Mouse (Mus musculus): ENCODE data around the gene Vsig10l. TPM values are rescaled to one million over a fixed set of nuclear protein-coding genes. Genes with fewer than 3 reads are reported as not detected.

Gene Vsig10l
- polyA plus RNA-seq, 1 experiment = 10.9 TPM

- no peaks in the 10 kb centered on the region for H3K27me3 ChIP-seq (ENCODE audit: control insufficient read depth, insufficient read depth, low read length)
- no peak for TF ChIP-seq POLR2A (IDR thresholded peaks at IDR 0.05; ENCODE audit: control insufficient read depth, low read depth, low read length)
- TF ChIP-seq CTCF (IDR thresholded peaks at IDR 0.05; ENCODE audit: control insufficient read depth, insufficient read depth, insufficient replicate concordance, low read depth, low read length) = no peak
- no peaks in the 10 kb centered on the region for H3K4me1 ChIP-seq (ENCODE audit: control insufficient read depth, insufficient read depth, low read length)
- no peak overlapping the region for H3K4me3 ChIP-seq (ENCODE audit: control insufficient read depth, low read depth, low read length)
- H3K27ac ChIP-seq (ENCODE audit: control insufficient read depth, insufficient read depth, low read depth, low read length) = no peak overlapping the region
- no peaks in the 10 kb centered on the region for H3K36me3 ChIP-seq (ENCODE audit: control insufficient read depth, insufficient read depth, low read length)
Measured at GRCm38 (mm10) chr7:43434676-43435075, 28.3 kb upstream of the Vsig10l start.

- no peaks in the 10 kb centered on the region for H3K4me1 ChIP-seq (ENCODE audit: control insufficient read depth, insufficient read depth, low read length)
- TF ChIP-seq CTCF (IDR thresholded peaks at IDR 0.05; ENCODE audit: control insufficient read depth, insufficient read depth, insufficient replicate concordance, low read depth, low read length) = no peak
- TF ChIP-seq POLR2A (IDR thresholded peaks at IDR 0.05; ENCODE audit: control insufficient read depth, low read depth, low read length) = no peak
- no peaks in the 10 kb centered on the region for H3K36me3 ChIP-seq (ENCODE audit: control insufficient read depth, insufficient read depth, low read length)
- no peaks in the 10 kb centered on the region for H3K27me3 ChIP-seq (ENCODE audit: control insufficient read depth, insufficient read depth, low read length)
- H3K27ac ChIP-seq (ENCODE audit: control insufficient read depth, insufficient read depth, low read depth, low read length) = no peak within 1 kb of the TSS
- H3K4me3 ChIP-seq (ENCODE audit: control insufficient read depth, low read depth, low read length) = no peak within 1 kb of the TSS
Measured at GRCm38 (mm10) chr7:43436341-43437255, 26.4 kb upstream of the Vsig10l start, which contains the start of gene Nkg7. Nkg7 (plus strand) TSS chr7:43437073.

- Histone ChIP-seq H3K4me1 (ENCODE audit: control insufficient read depth, insufficient read depth, low read length) (peaks cover 15% of the 10 kb centered on the region), H3K36me3 (ENCODE audit: control insufficient read depth, insufficient read depth, low read length) (no peaks in the 10 kb centered on the region), H3K27me3 (ENCODE audit: control insufficient read depth, insufficient read depth, low read length) (no peaks in the 10 kb centered on the region), H3K4me3 (ENCODE audit: control insufficient read depth, low read depth, low read length) (no peak overlapping the region), H3K27ac (ENCODE audit: control insufficient read depth, insufficient read depth, low read depth, low read length) (no peak overlapping the region)
- TF ChIP-seq POLR2A (IDR thresholded peaks at IDR 0.05; ENCODE audit: control insufficient read depth, low read depth, low read length) = no peak
Measured at GRCm38 (mm10) chr7:43438611-43439010, 24.3 kb upstream of the Vsig10l start.

- H3K36me3 ChIP-seq (ENCODE audit: control insufficient read depth, insufficient read depth, low read length) = no peaks in the 10 kb centered on the region
- peaks cover 22% of the 10 kb centered on the region for H3K4me1 ChIP-seq (ENCODE audit: control insufficient read depth, insufficient read depth, low read length)
- H3K27ac ChIP-seq (ENCODE audit: control insufficient read depth, insufficient read depth, low read depth, low read length) = no peak within 1 kb of the TSS
- no peak for TF ChIP-seq CTCF (IDR thresholded peaks at IDR 0.05; ENCODE audit: control insufficient read depth, insufficient read depth, insufficient replicate concordance, low read depth, low read length)
- peak within 1 kb of the TSS; percentile 89 for H3K4me3 ChIP-seq (ENCODE audit: control insufficient read depth, low read depth, low read length)
- H3K27me3 ChIP-seq (ENCODE audit: control insufficient read depth, insufficient read depth, low read length) = no peaks in the 10 kb centered on the region
Measured at GRCm38 (mm10) chr7:43440482-43440881, 22.5 kb upstream of the Vsig10l start, which contains the start of gene Cldnd2. Cldnd2 (plus strand) TSS chr7:43440782.

GRCm38 (mm10) chr7:43441071-43441470 is 21.9 kb upstream of the Vsig10l start:
- H3K27me3 ChIP-seq (ENCODE audit: control insufficient read depth, insufficient read depth, low read length) = no peaks in the 10 kb centered on the region
- TF ChIP-seq POLR2A (IDR thresholded peaks at IDR 0.05; ENCODE audit: control insufficient read depth, low read depth, low read length) (no peak), CTCF (IDR thresholded peaks at IDR 0.05; ENCODE audit: control insufficient read depth, insufficient read depth, insufficient replicate concordance, low read depth, low read length) (no peak)

GRCm38 (mm10) chr7:43442684-43443083 is 20.3 kb upstream of the Vsig10l start:
- Histone ChIP-seq H3K4me1 (ENCODE audit: control insufficient read depth, insufficient read depth, low read length) (peaks cover 22% of the 10 kb centered on the region), H3K27ac (ENCODE audit: control insufficient read depth, insufficient read depth, low read depth, low read length) (peak overlapping the region; percentile 90; the same call in 1 of the 2 replicates)

More at GRCm38 (mm10) chr7:43441071-43441470, 21.9 kb upstream of the Vsig10l start:
- peak overlapping the region; percentile 89 for H3K4me3 ChIP-seq (ENCODE audit: control insufficient read depth, low read depth, low read length)
- no peak overlapping the region for H3K27ac ChIP-seq (ENCODE audit: control insufficient read depth, insufficient read depth, low read depth, low read length)
- H3K4me1 ChIP-seq (ENCODE audit: control insufficient read depth, insufficient read depth, low read length) = peaks cover 22% of the 10 kb centered on the region
- no peaks in the 10 kb centered on the region for H3K36me3 ChIP-seq (ENCODE audit: control insufficient read depth, insufficient read depth, low read length)

GRCm38 (mm10) chr7:43443126-43443916 is 19.6 kb upstream of the Vsig10l start:
- H3K36me3 ChIP-seq (ENCODE audit: control insufficient read depth, insufficient read depth, low read length) = no peaks in the 10 kb centered on the region
- peak overlapping the region; percentile 90 for H3K27ac ChIP-seq (ENCODE audit: control insufficient read depth, insufficient read depth, low read depth, low read length)
- H3K4me3 ChIP-seq (ENCODE audit: control insufficient read depth, low read depth, low read length) = peak overlapping the region; percentile 89
- no peaks in the 10 kb centered on the region for H3K27me3 ChIP-seq (ENCODE audit: control insufficient read depth, insufficient read depth, low read length)
- H3K4me1 ChIP-seq (ENCODE audit: control insufficient read depth, insufficient read depth, low read length) = peaks cover 22% of the 10 kb centered on the region
- TF ChIP-seq POLR2A (IDR thresholded peaks at IDR 0.05; ENCODE audit: control insufficient read depth, low read depth, low read length) = peak; percentile 50; the same call in 1 of the 2 replicates
- TF ChIP-seq CTCF (IDR thresholded peaks at IDR 0.05; ENCODE audit: control insufficient read depth, insufficient read depth, insufficient replicate concordance, low read depth, low read length) = no peak

More at GRCm38 (mm10) chr7:43442684-43443083, 20.3 kb upstream of the Vsig10l start:
- Histone ChIP-seq H3K36me3 (ENCODE audit: control insufficient read depth, insufficient read depth, low read length) (no peaks in the 10 kb centered on the region), H3K27me3 (ENCODE audit: control insufficient read depth, insufficient read depth, low read length) (no peaks in the 10 kb centered on the region), H3K4me3 (ENCODE audit: control insufficient read depth, low read depth, low read length) (peak overlapping the region; percentile 89)
- TF ChIP-seq CTCF (IDR thresholded peaks at IDR 0.05; ENCODE audit: control insufficient read depth, insufficient read depth, insufficient replicate concordance, low read depth, low read length) (no peak), POLR2A (IDR thresholded peaks at IDR 0.05; ENCODE audit: control insufficient read depth, low read depth, low read length) (no peak)

Measured in testis, adult 2 months (tissue).